Mouse (Mus musculus): ENCODE data around the gene Ip6k2. TPM values are rescaled to one million over a fixed set of nuclear protein-coding genes. Genes with fewer than 3 reads are reported as not detected.

The Ip6k2 gene
- polyA plus RNA-seq, 1 experiment from 2014 or later = 28.8 TPM

DNA sequence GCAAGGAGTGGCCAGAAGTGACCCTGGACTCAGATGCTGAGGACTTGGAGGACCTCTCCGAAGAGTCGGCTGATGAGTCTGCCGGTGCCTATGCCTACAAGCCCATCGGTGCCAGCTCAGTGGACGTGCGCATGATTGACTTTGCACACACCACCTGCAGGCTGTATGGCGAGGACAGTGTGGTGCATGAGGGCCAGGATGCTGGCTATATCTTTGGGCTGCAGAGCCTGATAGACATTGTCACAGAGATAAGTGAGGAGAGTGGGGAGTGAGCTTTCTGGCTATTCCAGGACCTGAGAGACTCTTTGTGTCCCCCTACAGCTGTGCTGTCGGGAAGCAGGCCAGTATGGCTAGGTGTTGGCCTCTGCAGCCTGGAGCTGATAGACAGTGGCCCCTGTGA lies 22.2 kb downstream of the Ip6k2 start:
- no peak for ATAC-seq (replicated peaks; ENCODE audit: insufficient number of reproducible peaks, insufficient read depth, low FRiP score, low read depth)
- Histone ChIP-seq H3K27me3 (no peaks in the 10 kb centered on the region), H3K4me3 (no peak overlapping the region), H3K9ac (no peak overlapping the region), H3K4me1 (replicated peaks) (peaks cover 46% of the 10 kb centered on the region), H3K27ac (peak overlapping the region; percentile 40; the same call in 1 of the 2 replicates), H3K4me2 (no peak overlapping the region), H3K9me3 (replicated peaks) (no peaks in the 10 kb centered on the region), H3K36me3 (peaks cover 51% of the 10 kb centered on the region)
- WGBS = 76% methylated on average over 8 of the region's 8 CpGs

DNA sequence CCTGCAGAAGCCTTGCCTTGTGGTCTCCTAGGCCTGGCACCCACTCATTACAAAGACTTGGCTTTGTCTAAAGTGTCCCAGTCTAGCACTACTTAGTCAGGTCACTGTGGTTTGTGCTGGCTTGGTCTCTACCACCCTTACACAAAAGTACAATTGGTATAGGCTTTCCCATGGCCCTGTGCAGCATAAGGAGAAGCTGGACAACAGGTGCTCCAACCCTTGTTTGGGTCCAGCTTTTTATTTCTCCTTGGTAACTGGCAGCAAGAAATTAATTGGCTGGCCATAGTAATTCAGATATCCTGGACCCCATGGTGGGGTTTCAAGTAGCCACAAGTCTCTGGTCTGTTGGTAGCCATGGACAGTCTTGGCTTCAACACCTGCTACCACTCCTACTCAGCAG lies 22.8 kb downstream of the Ip6k2 start:
- H3K4me2 ChIP-seq = no peak overlapping the region
- peaks cover 49% of the 10 kb centered on the region for H3K36me3 ChIP-seq
- no peaks in the 10 kb centered on the region for H3K27me3 ChIP-seq
- H3K9me3 ChIP-seq (replicated peaks) = no peaks in the 10 kb centered on the region
- H3K27ac ChIP-seq = peak overlapping the region; percentile 72
- peaks cover 46% of the 10 kb centered on the region for H3K4me1 ChIP-seq (replicated peaks)
- H3K4me3 ChIP-seq = no peak overlapping the region
- no peak overlapping the region for H3K9ac ChIP-seq
- no peak for ATAC-seq (replicated peaks; ENCODE audit: insufficient number of reproducible peaks, insufficient read depth, low FRiP score, low read depth)

DNA sequence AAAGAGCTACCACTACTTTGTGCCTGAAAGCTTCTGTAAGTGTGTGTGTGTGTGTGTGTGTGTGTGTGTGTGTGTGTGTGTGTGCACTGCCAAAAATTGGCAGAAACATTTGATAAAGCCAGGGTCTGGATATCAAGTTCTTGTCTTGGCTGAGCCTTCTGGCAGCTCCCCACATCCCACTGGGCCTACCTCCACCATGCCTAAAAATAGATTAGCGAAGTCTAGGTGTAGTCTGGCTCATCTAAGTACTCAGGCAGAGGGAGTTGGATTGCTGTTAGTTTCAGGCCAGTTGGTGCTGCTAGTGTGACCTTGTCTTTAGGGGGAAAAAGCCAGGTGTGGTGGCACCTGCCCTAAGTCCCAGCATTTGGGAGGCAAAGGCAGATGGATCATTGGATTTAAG lies 23.2 kb downstream of the Ip6k2 start:
- no peak overlapping the region for H3K9ac ChIP-seq
- peak overlapping the region; percentile 72 for H3K27ac ChIP-seq
- 50% methylated on average over 1 of the region's 1 CpGs for WGBS
- no peak overlapping the region for H3K4me3 ChIP-seq
- H3K4me1 ChIP-seq (replicated peaks) = peaks cover 46% of the 10 kb centered on the region
- H3K9me3 ChIP-seq (replicated peaks) = no peaks in the 10 kb centered on the region
- no peak for ATAC-seq (replicated peaks; ENCODE audit: insufficient number of reproducible peaks, insufficient read depth, low FRiP score, low read depth)
- H3K4me2 ChIP-seq = no peak overlapping the region
- H3K27me3 ChIP-seq = no peaks in the 10 kb centered on the region
- H3K36me3 ChIP-seq = peaks cover 45% of the 10 kb centered on the region

DNA sequence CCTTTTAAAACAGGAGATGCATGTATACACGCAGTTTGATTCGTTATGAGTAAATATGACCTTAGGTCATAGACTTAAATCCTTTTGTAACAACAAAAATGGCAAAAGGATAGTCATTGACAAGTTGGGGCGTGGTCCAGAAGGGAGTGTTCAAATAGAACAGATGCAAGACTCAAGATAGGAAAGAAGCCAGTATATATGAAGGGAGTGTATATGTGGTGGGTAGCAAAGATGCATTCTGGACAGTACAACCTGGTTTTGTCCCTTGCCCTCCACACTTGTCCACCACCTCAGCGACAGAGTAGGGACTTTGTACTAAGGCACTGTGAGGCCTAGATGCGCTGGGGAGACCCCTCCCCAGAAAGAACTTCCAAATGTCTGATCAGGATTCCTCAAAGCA lies 24.1 kb downstream of the Ip6k2 start:
- ATAC-seq (replicated peaks; ENCODE audit: insufficient number of reproducible peaks, insufficient read depth, low FRiP score, low read depth) = no peak
- Histone ChIP-seq H3K27me3 (no peaks in the 10 kb centered on the region), H3K27ac (peak overlapping the region; percentile 72), H3K36me3 (peaks cover 37% of the 10 kb centered on the region), H3K9me3 (replicated peaks) (no peaks in the 10 kb centered on the region), H3K4me1 (replicated peaks) (peaks cover 46% of the 10 kb centered on the region), H3K4me3 (no peak overlapping the region), H3K4me2 (peak overlapping the region; percentile 95), H3K9ac (no peak overlapping the region; the same call in 1 of the 2 replicates)
- WGBS = 73% methylated on average over 5 of the region's 5 CpGs

DNA sequence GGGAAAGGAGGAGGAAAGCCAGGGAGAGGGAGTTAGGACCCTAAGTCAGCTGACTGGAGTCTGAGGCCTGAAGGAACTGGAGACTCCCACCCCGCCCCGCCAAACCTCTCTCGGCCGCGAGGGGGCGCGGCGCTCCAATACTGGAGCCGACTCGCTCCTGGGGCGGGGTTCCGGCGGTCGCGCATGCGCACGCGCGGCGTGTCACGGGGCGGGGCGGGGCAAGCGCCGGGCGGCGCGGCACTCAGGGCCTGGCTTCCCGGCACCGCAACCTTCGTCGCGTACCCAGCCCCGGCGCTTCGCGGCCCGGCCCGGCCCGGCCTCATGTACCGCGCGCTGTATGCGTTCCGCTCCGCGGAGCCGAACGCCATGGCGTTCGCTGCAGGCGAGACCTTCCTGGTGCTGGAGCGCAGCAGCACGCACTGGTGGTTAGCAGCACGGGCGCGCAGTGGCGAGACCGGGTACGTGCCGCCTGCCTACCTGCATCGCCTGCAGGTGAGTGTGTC lies 24.6 kb downstream of the Ip6k2 start, which contains the start of gene Nckipsd:
Nckipsd (plus strand) TSS at position 206 of the 503 bp plus-strand sequence.
- Histone ChIP-seq H3K4me3 (peak within 1 kb of the TSS; percentile 91), H3K36me3 (peaks cover 38% of the 10 kb centered on the region), H3K9me3 (replicated peaks) (no peaks in the 10 kb centered on the region), H3K4me1 (replicated peaks) (peaks cover 46% of the 10 kb centered on the region), H3K9ac (peak within 1 kb of the TSS; percentile 86), H3K4me2 (peak within 1 kb of the TSS; percentile 95), H3K27me3 (no peaks in the 10 kb centered on the region), H3K27ac (peak within 1 kb of the TSS; percentile 72)
- WGBS = under 1% methylated on average over 57 of the region's 62 CpGs
- peak; percentile 76 for ATAC-seq (replicated peaks; ENCODE audit: insufficient number of reproducible peaks, insufficient read depth, low FRiP score, low read depth)

DNA sequence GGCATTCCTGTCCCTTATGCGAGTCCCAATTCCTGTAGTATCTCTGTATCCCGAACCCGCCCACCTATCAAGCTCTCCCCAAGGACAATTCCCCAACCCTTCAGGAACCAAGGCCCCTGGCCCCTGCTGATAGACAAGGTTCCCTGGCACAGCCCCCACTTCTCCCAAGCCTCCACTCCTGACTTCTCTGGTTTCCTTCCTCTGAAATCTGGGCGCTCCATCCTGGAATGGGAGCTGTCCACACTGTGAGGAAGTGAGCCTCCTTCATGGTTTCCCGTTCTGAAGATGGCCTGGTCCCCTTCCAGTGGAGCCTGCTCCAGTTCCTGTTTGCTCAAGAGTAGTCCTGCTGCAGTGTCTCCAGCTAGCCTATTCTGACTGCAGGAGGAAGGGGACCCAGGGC lies 25.6 kb downstream of the Ip6k2 start:
- Histone ChIP-seq H3K9me3 (replicated peaks) (no peaks in the 10 kb centered on the region), H3K4me2 (peak overlapping the region; percentile 95), H3K4me3 (peak overlapping the region; percentile 91), H3K4me1 (replicated peaks) (peaks cover 46% of the 10 kb centered on the region), H3K27ac (peak overlapping the region; percentile 59; the same call in 1 of the 2 replicates), H3K36me3 (peaks cover 34% of the 10 kb centered on the region), H3K9ac (no peak overlapping the region), H3K27me3 (no peaks in the 10 kb centered on the region)
- WGBS = 43% methylated on average over 5 of the region's 5 CpGs
- ATAC-seq (replicated peaks; ENCODE audit: insufficient number of reproducible peaks, insufficient read depth, low FRiP score, low read depth) = 0 out of 2 replicates have a peak, but pooled peaks have one; percentile 12

DNA sequence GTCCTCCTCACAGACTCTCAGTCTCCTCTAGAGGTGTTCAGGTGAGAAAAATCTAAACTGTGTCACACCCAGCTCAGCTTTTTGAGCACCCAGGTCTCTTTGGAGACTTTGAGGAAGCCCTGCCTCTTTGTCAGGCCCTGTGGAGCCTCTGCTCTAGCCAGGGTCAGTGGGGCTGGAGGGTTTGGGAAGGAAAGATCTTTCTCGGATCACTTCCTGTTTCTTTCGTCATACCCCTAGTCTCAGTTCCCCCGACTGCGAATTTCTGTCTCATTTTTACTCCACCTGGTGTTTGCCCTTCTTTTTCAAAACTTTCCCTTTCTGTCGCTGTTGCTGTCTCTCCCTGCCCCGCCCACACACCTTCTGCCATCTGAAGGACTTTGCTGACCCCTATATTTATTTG lies 26.1 kb downstream of the Ip6k2 start:
- no peaks in the 10 kb centered on the region for H3K27me3 ChIP-seq
- H3K36me3 ChIP-seq = peaks cover 34% of the 10 kb centered on the region
- 69% methylated on average over 6 of the region's 6 CpGs for WGBS
- peak overlapping the region; percentile 95 for H3K4me2 ChIP-seq
- H3K27ac ChIP-seq = peak overlapping the region; percentile 59; the same call in 1 of the 2 replicates
- no peaks in the 10 kb centered on the region for H3K9me3 ChIP-seq (replicated peaks)
- no peak overlapping the region for H3K9ac ChIP-seq
- peak overlapping the region; percentile 91; the same call in 1 of the 2 replicates for H3K4me3 ChIP-seq
- ATAC-seq (replicated peaks; ENCODE audit: insufficient number of reproducible peaks, insufficient read depth, low FRiP score, low read depth) = no peak
- peaks cover 46% of the 10 kb centered on the region for H3K4me1 ChIP-seq (replicated peaks)

DNA sequence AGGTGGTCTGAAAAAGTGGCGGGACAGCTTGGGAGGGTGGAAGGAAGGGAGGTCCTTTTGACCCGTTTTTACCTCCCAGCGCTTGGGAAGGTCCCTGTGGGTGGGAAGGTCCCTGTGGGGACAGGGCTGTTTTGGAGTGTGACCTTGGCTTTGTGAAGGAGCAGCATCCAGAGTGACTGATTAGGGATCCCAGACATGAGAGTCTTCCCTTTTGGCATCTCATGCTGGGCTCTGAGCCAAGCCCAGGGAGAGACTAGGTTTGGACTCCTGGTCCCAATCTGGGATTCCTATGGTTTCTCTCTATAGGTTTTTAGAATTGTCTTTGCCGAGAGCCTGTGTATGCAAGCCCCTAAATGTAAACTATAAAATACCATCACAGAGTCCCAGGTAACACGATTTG lies 26.9 kb downstream of the Ip6k2 start:
- 66% methylated on average over 5 of the region's 5 CpGs for whole genome bisulfite sequencing
- Histone ChIP-seq H3K4me2 (no peak overlapping the region; the same call in 1 of the 2 replicates), H3K4me1 (replicated peaks) (peaks cover 46% of the 10 kb centered on the region), H3K9ac (no peak overlapping the region), H3K27me3 (no peaks in the 10 kb centered on the region), H3K9me3 (replicated peaks) (no peaks in the 10 kb centered on the region), H3K27ac (no peak overlapping the region), H3K4me3 (no peak overlapping the region), H3K36me3 (peaks cover 34% of the 10 kb centered on the region)
- ATAC-seq (replicated peaks; ENCODE audit: insufficient number of reproducible peaks, insufficient read depth, low FRiP score, low read depth) = no peak

DNA sequence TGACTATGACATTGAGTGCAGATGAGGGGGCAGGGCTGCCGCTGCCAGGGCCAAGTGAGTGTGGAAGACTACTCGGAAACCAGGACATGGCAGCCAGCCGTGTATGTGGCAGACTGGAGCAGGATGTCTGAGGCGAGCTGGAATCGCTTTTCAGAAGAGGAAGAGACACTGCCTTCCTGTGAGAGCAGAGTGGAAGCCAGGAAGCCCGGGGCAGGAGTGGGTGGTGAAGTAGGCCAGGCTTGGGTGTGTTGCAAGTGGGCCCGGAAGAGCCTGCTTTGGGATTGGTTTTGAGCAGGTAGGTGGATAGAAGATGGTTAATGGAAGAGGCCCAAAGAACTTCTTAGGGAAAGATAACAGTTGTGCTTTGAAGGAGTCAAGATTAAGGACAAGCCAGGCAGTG lies 32.0 kb downstream of the Ip6k2 start:
- WGBS = 79% methylated on average over 7 of the region's 7 CpGs
- H3K27ac ChIP-seq = no peak overlapping the region
- H3K4me3 ChIP-seq = no peak overlapping the region
- H3K9me3 ChIP-seq (replicated peaks) = no peaks in the 10 kb centered on the region
- peaks cover under 1% of the 10 kb centered on the region for H3K4me1 ChIP-seq (replicated peaks)
- ATAC-seq (replicated peaks; ENCODE audit: insufficient number of reproducible peaks, insufficient read depth, low FRiP score, low read depth) = no peak
- peaks cover 42% of the 10 kb centered on the region; the same call in 1 of the 2 replicates for H3K36me3 ChIP-seq
- H3K9ac ChIP-seq = no peak overlapping the region
- no peaks in the 10 kb centered on the region for H3K27me3 ChIP-seq
- H3K4me2 ChIP-seq = no peak overlapping the region

DNA sequence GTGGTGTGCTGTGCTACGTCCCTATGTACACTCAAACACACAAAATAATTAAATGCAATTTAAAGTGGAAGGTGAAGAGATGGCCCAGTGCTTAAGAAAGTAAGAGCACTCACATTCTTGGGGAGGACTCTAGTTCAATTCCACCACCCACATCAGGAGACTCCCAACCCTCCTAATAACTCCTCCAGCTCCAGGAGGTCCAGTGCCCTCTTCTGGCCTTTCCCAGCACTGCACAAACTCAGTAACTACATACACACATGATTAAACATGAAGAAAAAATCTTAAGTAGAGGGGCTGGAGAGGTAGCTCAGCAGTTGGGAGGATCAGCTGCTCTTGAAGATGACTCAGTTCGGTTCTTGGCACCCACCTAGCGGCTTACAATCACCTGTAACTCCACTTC lies 35.9 kb downstream of the Ip6k2 start:
- H3K27me3 ChIP-seq = peaks cover 29% of the 10 kb centered on the region
- WGBS = 65% methylated on average over 3 of the region's 3 CpGs

DNA sequence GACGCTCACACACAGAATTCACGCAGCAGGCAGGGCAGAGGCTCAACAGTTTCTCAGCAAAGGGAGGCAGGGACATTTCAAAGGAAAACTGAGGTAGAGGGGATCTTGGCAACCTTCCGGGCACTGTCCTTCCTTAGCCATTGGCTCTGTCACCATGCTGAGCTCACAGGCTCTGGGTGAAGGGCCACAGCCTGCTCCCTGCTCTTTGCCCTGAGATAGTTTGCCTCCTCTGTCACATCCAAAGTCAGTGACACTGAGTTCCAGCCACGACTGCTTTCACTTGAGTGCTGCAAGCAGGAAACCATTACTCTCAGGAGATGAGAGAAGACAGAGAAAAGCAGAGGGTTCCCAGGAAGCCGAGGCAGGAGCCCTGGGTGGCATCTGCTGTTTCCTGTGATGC lies 36.5 kb downstream of the Ip6k2 start:
- no peak overlapping the region for H3K9ac ChIP-seq
- no peaks in the 10 kb centered on the region for H3K9me3 ChIP-seq (replicated peaks)
- no peak for ATAC-seq (replicated peaks; ENCODE audit: insufficient number of reproducible peaks, insufficient read depth, low FRiP score, low read depth)
- H3K4me1 ChIP-seq (replicated peaks) = no peaks in the 10 kb centered on the region
- H3K4me3 ChIP-seq = no peak overlapping the region
- peaks cover 34% of the 10 kb centered on the region for H3K27me3 ChIP-seq
- WGBS = 67% methylated on average over 5 of the region's 5 CpGs
- no peak overlapping the region for H3K27ac ChIP-seq
- no peak overlapping the region for H3K4me2 ChIP-seq
- H3K36me3 ChIP-seq = peaks cover 23% of the 10 kb centered on the region; the same call in 1 of the 2 replicates

More for the DNA sequence above, 35.9 kb downstream of the Ip6k2 start:
- Histone ChIP-seq H3K9me3 (replicated peaks) (no peaks in the 10 kb centered on the region), H3K27ac (no peak overlapping the region), H3K36me3 (peaks cover 29% of the 10 kb centered on the region; the same call in 1 of the 2 replicates), H3K4me2 (no peak overlapping the region), H3K4me3 (no peak overlapping the region), H3K4me1 (replicated peaks) (no peaks in the 10 kb centered on the region), H3K9ac (no peak overlapping the region)
- ATAC-seq (replicated peaks; ENCODE audit: insufficient number of reproducible peaks, insufficient read depth, low FRiP score, low read depth) = no peak

DNA sequence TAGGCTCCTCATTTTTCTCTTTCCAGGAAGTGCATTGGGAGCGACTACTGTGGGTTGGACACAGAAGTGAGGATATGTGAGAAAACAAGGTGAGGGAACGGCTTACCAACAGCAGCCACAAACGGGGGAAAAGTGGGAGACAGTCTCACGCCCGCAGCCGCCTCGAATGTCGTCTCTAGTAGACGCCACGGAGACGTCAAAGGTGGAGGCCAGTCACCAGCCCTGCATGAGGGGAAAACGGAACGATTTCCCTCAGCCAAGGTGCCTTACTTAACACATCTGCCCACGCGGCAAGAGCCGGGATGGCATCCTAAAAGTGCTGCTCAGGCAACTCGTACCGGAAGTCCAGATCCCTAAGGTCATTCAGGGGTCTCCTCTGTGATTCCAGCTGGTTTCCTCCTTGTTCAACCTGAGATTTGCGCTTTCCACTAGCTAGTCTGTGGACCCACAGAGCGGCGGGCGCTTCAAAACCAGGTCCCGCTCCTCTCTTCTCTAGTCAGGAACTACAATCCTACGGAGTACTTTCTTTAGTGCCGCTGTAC lies 40.6 kb downstream of the Ip6k2 start:
- no peak overlapping the region for H3K4me3 ChIP-seq
- no peaks in the 10 kb centered on the region for H3K9me3 ChIP-seq (replicated peaks)
- peaks cover 75% of the 10 kb centered on the region for H3K27me3 ChIP-seq
- WGBS = 4% methylated on average over 25 of the region's 25 CpGs
- H3K4me1 ChIP-seq (replicated peaks) = peaks cover 20% of the 10 kb centered on the region
- H3K36me3 ChIP-seq = no peaks in the 10 kb centered on the region
- H3K27ac ChIP-seq = no peak overlapping the region
- H3K4me2 ChIP-seq = no peak overlapping the region
- no peak overlapping the region for H3K9ac ChIP-seq
- ATAC-seq (replicated peaks; ENCODE audit: insufficient number of reproducible peaks, insufficient read depth, low FRiP score, low read depth) = no peak

Data from heart, embryonic 15.5 days (tissue).